ENCODE assay signal across 8 mouse cellular contexts in the genomic region with DNA sequence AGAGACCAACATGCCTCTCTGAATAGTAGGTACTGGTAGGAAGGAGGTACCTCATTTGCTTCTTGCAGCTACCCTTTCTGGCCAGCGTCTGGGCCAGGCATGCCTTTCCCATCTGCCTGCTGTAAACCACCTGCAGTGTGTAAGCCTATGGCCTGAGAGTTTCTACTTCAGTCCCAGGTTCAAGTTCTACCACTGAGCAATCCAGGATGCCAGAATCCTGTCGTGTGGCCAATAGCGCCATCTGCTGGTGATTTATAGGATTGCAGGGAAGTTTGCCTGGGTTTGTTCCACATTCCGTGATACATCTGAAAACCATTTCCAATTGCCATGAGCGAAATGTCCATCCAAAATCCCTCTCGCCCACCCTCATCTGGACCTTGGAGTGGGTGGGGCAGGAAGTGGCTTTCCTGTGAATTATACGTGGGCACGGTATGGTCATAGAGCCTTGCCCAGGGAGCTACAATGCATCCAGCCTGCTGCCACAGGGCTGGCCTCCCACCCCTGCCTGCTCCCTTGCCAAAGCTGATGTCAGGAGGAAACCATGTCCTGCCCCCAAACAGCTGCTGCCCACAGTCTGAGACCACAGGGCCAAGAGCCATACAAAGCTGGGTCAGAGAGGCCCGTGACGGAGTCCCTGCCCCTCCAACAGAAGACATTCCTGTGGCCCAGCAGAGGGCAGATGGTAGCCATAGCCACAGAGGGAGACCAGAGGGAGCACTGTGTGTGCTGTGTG.
DNase-seq lines count a peak whose midpoint lies in the region.

No protein-coding gene starts in this region.

- H3K4me1 ChIP-seq in megakaryocyte, embryonic 14.5 days, result peaks cover 67% of the 10 kb centered on the region

- peaks cover 16% of the 10 kb centered on the region for H3K9me3 ChIP-seq in megakaryocyte, embryonic 14.5 days

- peak overlapping the region; percentile 82 for H3K4me3 ChIP-seq in megakaryocyte, embryonic 14.5 days (replicated peaks)

- peaks cover 45% of the 10 kb centered on the region for H3K27me3 ChIP-seq in megakaryocyte, embryonic 14.5 days (replicated peaks)

- H3K36me3 ChIP-seq in megakaryocyte, embryonic 14.5 days (replicated peaks; ENCODE audit: low read length), result no peaks in the 10 kb centered on the region

- DNase-seq in Muller cell, postnatal 12 days (ENCODE audit: inconsistent ontology term), result peak; percentile 99
- DNase-seq in cerebellum, postnatal 25 days, result peak; percentile 89 to 90
- peak; percentile 85 for DNase-seq in gastrocnemius, postnatal 10 days
- peak; percentile 85 for DNase-seq in induced T-regulatory cell, adult 2 months (ENCODE audit: low read depth)
- peak; percentile 53 to 90 for DNase-seq in left cerebral cortex, adult 8-10 months (ENCODE audit: low spot score in 2 of 2)
- DNase-seq in right cerebral cortex, postnatal 10 days (ENCODE audit: low spot score in 2 of 2), result peak; percentile 87 to 89
- peak; percentile 77 to 78 for DNase-seq in urinary bladder, postnatal 36 days (ENCODE audit: low spot score in 2 of 2)

Comparison
In these comparisons a context has a peak if more than half of its experiments do, and no peak if none do; other contexts are left out.
1. Peak in every context shown above with its lines: DNase-seq and H3K4me3 ChIP-seq.